Mouse (Mus musculus): ENCODE measurements around the gene Flywch1.

Gene Flywch1

DNA sequence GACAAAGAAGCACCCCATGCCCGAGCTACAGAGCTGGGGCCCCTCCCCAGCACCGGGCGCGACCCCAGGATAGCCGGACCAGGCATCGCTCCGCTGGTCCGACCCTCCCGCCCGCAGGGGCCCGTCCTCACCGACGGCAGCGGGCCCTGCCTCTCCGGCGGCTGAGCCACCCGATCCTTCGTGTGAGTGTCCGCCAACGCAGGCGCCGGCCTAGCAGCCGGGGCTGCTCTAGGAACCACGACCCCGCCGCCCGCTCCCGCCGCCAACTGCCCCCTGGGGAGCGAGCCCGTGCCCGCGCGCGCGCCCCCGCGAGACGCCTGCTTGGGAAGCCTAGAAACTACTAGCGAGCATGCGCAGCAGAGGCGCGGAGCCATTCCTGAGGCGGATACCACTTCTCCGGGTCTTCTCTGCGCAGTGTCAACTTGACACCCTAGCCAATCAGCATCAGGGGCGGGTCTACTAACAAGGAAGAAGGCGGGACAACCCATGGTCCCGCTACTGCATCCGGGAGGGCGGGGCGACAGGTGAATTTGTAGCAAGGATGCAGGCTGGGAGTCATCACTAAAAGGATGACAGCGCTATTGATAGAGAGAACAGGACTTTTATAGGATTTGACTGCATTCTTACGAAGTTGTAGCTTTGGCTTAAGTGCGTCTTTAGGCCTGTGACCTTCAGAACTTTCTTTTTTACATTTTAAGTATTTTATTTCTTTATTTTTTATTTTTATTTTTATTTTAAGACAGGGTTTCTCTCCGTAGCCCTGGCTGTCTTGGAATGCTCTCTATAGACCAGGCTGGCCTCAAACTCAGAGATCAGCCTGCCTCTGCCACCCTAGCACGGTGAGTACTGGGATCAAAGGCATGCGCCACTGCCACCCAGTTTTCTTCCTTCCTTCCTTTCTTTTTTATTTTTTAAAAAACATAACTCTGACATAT lies at the start of gene Flywch1:
Gene Flywch1, minus strand, starts transcription at position 319 of the 935 bp plus-strand sequence.
- peak; percentile 98 for DNase-seq

DNA sequence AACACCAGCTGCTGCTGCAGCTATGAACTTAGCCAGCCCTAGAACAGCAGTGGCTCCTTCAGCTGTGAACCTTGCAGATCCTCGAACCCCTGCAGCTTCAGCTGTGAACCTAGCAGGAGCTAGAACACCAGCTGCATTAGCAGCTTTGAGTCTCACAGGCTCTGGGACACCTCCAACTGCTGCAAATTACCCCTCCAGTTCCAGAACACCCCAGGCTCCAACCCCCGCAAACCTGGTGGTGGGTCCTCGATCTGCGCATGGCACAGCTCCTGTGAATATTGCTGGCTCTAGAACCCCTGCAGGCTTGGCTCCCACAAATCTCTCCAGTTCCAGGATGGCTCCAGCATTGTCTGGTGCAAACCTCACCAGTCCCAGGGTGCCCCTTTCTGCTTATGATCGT lies 49.3 kb upstream of the Flywch1 start:
- no peak for DNase-seq

DNA sequence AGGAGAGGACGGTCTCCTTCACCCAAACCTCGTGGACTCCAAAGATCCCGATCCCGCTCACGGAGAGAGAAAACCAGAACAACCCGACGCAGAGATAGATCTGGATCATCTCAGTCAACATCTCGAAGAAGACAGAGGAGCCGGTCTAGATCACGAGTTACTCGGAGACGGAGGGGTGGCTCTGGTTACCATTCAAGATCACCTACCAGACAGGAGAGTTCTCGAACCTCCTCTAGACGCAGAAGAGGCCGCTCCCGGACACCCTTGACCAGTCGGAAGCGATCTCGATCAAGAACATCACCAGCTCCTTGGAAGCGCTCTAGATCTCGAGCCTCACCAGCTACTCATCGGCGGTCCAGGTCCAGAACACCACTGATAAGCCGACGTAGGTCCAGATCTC lies 47.8 kb upstream of the Flywch1 start:
- DNase-seq, result no peak

DNA sequence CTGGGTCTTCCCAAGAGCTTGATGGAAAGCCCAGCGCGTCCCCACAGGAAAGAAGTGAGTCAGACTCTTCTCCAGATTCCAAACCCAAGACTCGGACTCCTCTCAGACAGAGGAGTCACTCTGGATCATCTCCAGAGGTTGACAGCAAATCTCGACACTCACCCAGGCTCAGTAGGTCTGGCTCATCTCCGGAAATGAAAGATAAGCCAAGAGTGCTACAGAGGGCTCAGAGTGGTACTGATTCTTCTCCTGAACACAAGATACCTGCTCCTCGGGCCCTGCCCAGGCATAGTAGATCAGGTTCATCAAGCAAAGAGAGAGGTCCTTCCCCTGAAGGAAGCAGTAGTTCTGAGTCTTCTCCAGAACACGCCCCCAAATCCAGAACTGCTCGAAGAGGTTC lies 47.2 kb upstream of the Flywch1 start:
- DNase-seq, result no peak

DNA sequence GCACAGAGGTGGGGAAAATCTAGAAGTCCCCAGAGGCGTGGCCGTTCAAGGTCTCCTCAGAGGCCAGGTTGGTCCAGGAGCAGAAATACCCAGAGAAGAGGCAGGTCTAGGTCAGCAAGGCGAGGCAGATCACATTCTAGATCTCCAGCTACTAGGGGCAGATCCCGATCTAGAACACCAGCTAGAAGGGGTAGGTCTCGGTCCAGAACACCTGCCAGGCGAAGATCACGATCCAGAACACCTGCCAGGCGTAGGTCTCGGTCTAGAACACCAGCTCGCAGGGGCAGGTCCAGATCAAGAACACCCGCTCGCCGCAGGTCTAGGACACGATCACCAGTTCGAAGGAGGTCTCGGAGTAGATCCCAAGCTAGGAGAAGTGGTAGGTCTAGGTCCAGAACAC lies 44.2 kb upstream of the Flywch1 start:
- no peak for DNase-seq

DNA sequence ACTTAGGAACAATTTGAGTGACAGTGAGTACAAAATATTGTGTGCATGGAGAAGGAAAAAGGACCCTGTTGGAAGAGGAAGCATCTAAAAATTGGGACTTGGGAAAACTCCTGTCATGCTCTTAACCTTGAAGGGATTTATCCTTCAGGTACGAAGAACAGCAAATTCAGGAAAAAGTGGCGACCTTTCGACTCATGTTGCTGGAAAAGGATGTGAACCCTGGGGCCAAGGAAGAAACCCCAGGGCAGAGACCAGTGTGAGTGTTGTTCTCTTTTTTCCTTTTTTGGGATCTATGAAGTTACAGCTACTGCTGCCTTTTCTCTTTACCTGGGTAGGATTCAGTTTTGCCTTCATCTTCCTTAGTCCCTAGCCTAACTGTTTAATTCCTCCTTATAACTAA lies 36.5 kb upstream of the Flywch1 start:
- DNase-seq, result no peak

DNA sequence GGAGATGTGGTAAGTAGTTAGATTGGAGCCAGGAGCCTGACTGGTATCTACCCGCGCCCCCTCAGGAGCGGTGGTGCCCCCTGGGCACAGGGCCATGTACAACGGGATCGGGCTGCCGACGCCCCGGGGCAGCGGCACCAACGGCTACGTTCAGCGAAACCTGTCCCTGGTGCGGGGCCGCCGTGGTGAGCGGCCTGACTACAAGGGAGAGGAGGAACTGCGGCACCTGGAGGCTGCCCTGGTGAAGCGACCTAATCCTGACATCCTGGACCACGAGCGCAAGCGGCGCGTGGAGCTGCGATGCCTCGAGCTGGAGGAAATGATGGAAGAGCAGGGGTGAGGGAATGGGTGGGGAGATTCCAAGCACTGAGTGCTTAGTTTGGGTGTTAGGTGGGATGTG lies 35.5 kb upstream of the Flywch1 start:
- peak; percentile 41 to 56 for DNase-seq

DNA sequence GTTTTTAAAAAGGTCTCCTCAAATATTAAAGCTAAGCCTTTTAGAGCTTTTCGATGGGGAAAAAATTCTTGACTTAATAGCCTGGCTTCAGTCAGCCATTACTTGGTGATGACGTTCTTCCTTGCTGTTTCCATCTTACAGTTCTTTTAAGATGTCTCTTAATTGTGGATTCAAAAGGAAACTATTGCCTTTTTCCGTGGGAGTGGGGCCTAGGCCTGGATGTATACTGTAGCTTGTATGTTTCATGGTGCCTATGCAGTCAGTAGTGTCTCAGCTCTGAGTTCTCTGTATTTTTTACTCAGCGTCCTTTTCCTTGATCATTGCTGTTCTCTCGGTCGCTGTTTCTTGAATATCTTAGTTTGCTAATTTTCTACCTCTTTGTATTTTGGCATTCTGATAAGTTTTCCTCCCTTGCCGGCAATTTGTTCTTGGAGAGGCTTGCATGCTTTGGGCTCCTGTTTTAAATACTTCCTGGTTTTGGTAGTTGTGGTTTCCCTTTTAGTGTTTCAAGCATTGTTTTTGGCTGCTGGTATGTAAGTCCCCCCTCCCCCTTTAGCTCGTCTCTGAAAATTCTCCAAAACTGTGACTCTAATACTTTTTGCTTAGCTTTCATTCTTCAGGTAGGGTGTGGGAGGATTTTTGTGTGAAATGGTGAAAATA lies 33.2 kb upstream of the Flywch1 start:
- no peak for DNase-seq

DNA sequence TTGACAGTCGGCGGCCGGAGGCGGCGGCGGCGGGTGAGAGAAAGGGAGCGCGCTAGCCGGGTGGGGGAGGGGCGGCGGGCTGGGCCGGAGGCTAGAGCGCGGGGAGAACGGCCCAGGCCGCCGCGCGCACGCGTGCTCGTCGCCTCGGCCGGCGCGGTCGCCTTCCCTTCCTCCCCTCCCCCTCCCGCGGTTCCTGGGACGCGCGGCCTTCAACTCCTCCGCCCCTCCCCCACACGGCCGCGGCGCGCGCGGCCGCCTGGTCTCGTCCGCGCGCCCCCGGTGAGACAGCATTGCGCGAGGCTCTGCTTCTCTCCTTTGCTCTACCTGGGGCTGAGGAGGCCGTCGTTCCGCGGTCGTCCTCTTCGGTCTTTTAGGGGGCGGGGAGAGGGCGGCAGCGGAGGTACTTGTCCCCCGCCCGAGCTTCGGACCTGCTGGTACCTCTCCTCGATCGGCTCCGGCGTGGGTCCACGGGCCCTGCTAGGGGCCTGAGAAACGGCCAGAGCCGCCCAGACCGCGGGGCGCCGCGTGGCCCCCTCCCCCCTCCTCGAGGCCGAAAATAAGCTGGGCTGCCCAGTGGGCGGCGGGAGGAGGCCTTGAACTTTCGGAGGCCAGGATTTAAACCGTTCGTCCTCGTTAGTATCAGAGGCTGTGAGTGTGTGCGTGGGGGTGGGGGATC lies 32.1 kb upstream of the Flywch1 start:
- DNase-seq, result peak; percentile 85 to 89

DNA sequence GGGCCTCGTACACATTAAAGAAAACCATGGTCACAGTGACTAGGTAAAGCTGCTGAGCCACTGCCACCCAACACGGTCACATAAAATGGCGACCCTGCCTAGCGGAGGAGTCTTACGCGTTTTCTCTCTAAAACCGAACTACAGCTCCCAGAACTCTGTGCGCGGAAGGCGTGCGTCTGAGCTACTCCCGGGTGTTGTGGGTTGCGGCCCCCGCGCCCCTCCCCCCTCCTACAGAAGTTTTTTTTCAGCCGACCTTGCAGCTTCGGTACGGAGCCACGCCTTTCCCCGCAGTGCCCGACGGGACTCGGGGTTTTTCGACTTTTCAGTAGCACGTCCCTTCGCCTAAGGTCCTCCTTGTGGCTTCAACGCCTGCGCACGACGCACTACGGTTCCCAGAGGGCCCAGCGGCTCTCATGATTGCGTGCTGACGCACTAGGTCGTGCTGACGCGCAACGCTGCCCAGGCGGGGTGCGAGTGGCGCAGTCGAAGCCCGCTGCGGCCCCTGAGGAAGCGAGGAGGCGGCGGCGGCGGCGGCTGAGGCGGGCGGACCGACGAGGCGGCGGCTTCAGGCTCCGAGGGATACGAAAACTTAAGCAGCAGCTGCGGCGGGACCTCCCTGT lies 31.5 kb upstream of the Flywch1 start:
- peak; percentile 98 to 100 for DNase-seq

DNA sequence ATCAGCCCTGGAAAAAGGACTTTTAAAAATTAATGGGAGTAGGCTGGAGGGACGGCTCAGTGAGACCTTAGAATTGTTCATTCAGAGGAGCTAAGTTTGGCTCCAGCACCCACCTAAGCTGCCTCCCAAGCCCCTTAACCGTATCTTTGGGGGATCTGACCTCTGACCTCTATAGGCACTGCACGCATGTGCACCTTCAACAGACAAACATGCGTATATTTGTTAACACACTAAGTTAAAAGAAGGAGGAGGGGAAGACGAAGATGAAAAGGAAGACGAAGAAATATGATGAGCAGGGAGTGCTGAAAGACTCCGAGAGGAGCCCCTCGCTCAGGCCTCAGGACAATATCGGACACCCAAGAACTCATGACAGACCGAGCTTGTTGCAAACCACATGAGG lies 30.2 kb upstream of the Flywch1 start:
- no peak for DNase-seq

DNA sequence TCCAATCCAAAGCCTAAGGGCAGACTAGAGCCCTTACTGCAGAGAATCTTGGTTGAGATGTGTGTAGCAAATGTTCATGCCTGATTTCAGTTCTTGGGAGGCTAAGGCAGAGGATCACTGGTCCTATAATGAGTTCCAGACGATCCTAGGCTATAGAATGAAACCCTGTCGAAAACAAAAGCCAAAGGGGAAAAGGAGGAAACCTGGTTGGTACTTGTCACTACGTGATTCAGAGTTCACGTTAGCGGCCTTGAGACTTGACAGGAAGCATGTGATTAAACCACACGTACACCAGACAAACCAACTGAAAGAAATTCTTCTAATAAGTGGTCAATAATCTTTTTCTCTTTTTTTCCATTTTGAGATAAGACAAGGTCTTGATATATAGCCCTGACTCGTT lies 25.9 kb upstream of the Flywch1 start:
- no peak for DNase-seq

DNA sequence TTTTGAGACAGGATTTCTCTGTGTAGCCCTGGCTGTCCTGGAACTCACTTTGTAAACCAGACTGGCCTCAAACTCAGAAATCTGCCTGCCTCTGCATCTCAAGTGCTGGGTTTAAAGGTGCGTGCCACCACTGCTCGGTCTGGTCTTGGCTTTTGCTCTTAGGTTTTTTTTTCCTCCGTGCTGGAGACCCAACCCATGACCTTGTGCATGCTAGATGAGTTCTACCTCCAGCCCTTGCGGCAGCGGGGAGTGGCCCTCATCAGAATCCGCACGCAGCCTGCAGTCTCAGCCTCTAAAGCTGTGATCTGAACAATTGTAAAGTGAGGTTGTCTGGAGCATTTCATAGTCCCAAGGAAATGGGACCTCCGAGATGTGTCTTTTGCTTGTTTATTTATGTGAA lies 23.9 kb upstream of the Flywch1 start:
- no peak for DNase-seq

DNA sequence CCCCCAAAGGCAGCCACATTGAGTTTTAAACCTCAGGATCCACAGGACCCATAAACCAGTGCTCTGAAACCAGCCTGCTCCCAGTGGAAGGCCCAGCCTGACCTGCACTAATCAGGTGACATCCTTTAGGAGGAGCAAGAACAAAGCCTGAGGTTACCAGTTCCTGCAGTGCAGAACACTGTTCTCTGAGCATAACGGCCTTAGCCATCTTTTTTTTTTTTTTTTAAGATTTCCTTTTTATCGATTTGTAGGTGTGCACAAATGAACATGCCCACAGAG lies 19.6 kb upstream of the Flywch1 start:
- no peak for DNase-seq

DNA sequence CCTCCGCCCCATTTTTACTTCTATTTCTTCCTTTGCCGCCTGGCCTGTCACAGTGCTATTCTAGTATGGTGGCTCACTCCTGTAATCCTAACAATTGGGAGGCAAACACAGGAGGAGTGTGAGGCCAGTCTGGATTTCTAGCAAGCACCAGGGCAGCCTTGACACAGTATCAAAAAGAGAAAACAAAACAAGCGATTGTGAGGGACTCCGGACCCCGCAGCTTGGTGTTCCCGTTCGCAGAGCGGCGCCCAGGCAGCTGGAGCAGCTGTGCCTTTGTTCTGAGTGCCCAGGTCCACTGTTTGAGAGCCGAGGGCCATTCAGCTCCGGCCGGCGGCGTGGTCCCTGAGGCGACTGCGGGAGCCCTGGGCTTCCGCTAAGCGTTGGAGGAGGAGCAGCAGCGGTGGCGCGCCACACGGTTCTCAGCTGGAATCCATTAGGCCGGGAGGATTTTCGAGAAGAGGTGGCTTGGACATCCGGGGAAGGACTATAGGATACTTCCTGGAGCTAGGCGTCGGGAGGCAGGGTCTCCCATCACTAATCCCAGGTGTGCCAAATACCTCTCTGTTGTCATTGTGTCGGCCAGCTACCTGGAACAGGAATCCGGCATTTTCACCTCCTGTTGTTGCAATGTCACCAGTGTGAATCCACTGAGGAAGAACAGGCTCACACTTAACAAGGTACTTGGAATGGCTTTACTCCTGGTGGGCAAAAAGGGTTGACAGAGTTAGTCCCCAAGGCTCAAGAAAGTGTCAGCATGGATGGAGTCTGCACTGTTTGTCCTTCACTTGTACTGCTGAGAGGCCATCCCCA lies 19.1 kb upstream of the Flywch1 start, which contains the start of gene Srrm2:
Gene Srrm2, plus strand, starts transcription at position 264 of the 810 bp plus-strand sequence.
- peak; percentile 73 to 77 for DNase-seq

DNA sequence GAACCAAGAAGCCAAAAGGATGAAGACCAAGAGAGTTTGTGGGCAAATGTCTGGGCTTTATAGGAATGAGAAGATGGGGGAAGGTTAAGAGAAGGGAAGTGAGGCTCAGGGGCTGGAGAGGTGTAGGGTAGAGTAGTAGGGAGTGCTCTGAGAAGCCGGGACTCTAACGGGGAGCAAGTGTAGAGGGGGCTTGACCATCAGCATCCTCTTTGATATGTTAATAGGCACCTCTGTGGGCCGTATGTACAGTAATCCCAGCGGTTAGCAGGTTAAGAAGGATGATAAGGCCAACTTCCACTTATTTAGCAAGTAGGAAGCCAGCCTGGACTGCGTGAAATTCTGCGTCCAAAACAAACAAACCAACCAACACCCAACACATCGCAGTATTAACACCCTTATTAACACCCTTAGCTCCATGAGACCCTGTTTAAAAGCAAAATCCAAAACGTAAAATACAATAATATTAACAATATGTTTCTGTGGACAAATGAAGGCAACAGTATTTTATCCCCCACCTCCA lies 18.4 kb upstream of the Flywch1 start:
- DNase-seq, result no peak

DNA sequence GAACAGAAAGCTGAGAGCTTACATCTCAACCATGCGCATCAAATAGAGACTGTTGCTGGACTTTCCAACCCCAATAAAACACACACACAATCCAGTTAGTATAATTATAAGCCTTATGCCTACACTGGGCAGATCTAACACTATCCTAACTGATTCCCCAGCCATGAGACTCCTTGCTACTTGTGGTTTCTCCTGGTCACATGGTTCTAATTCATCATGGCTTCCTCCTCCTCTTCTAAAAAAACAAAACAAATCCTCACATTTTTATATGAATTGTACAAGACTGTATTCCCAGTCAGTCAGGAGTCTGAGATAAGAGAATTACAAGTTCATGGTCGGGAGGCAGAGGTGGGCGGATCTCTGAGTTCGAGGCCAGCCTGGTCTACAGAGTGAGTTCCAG lies 17.6 kb upstream of the Flywch1 start:
- DNase-seq, result no peak

DNA sequence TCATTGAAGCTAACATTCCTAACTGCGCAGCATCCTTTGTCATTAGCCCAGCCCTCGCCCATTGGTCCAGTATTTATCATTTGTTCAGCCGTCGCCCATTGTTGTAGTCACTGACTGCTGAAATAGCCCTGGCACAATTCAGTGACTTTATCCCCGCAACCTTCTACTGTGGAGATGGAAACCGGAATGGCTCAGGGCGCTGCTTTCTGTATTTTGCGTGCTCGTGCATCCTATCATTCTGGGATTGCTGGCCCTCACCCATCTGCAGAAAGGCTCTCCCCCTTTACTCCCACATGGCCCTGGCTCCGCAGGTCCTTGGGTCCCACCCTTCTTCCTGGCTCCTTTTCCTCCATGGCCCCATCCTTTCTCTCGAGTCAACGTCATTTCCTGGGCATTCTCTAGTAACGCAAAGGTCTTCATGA lies 15.1 kb upstream of the Flywch1 start:
- DNase-seq, result peak in 1 of 2 experiments; percentile 15

DNA sequence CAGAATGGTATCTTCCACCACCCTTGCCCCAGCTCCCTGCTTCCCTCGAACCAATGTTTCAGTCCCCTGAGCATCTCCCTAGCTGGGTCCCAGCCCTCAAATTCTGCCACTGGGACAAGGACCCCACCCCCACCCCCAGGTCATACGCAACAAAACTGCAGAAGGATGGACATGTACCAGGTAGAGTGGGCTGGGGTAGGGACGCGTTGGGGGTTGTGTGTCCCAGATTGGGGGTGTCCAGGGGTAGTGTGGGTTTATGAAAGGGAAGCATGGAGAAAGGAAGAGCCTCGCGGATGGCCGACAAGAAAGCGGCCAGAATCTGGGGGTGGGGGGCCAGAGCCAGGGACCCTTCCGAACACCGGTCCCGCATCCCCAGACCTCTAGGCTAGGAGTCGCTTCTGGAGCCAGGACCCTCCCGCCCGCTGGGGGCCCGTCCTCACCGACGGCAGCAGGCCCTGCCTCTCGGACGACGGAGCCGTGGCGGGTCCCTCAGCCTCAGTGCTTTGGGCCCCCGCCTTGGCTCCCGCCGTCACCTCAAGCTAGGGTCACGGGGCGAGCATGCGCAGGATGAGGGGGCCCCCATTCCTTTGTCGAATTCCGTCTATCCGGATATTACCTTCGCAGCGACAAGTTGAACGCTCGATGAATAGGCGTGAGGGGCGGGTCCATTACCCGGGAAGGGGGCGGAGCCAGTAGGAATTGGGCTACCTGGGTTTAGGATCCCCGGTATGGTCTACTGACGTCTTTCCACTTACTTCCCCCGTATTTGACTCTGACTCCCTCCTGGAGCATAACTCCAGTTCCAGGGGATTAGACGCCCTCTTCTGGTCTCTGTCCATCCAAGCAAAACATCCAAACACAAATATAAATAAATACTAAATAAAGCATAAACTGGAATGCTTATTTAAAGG lies 14.4 kb upstream of the Flywch1 start, which contains the start of gene Flywch2:
Gene Flywch2, minus strand, starts transcription at position 521 of the 911 bp plus-strand sequence.
- DNase-seq, result peak; percentile 85

DNA sequence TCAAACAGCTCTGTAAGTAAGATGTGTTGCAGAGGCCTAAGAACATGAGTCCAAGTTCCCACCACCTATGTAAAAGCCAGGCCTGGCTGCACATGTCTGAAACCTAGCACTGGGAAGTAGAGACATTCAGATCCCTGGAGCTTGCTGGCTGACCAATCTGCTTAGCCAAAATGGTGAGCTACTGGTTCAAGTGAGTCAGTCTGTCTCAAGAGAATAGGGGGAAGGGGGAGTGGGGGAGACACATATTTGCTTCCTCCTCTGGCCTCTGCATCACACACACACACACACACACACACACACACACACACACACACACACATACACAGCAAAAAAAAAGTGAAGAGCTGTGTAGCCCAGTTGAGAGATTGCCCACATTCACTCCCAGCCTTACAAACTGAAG lies 11.9 kb upstream of the Flywch1 start:
- DNase-seq, result no peak

DNA sequence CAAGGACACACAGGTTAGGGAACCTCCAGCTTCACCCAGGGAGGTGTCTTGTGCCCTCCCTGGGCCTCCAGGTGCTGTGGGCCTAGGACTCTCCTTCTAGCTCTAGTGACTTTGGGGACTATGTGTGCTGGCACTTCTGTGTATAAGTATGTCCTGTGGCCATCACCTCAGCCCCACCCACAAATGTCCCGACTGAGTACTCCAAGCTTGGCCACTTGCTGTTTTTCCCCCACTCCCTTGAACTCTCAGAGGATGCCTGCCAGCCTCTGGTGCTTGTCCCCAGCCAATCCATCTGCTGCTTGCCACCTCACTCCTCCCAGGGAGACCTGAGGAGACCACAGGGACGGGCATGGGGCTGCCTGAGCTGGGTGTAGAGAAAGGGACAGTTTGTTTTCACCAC lies 7.0 kb upstream of the Flywch1 start:
- DNase-seq, result no peak
